Mouse (Mus musculus) myocyte (in vitro differentiated cells): Measurements from ENCODE around the gene Nkx1-1.

Experiments
- MYOG ChIP-seq, 3 experiments: IDR thresholded peaks; one replicate each; pipeline ENCODE4 v1.6.1; 2011; ENCODE audit warnings: control low read depth in 2 of 3, low read depth in 2 of 3, mild to moderate bottlenecking in 2 of 3; ENCODE audit not compliant: insufficient read length in 2 of 3, control insufficient read depth in 1 of 3, insufficient read depth in 1 of 3
- POLR2AphosphoS2 ChIP-seq: IDR thresholded peaks from one replicate; pipeline ENCODE4 v1.6.1; 2011; ENCODE audit warnings: low read depth, control low read depth; ENCODE audit not compliant: insufficient read length

GRCm38 (mm10) chr5:33465464-33465863 lies 31.7 kb upstream of the Nkx1-1 start:
- TF ChIP-seq MYOG (IDR thresholded peaks at IDR 0.05; ENCODE audit: control insufficient read depth in 1 of 3, insufficient read depth in 1 of 3, insufficient read length in 2 of 3, low read depth in 2 of 3) = no peak
- TF ChIP-seq POLR2AphosphoS2 = no peak
